Mouse (Mus musculus) liver, adult 2 months (tissue): ENCODE measurements around the gene Acot3. TPM values are rescaled to one million over a fixed set of nuclear protein-coding genes. Genes with fewer than 3 reads are reported as not detected.
"Not testable (repeated sequence)": the region's sequence is repeated elsewhere in the genome, so short reads cannot be mapped to it uniquely, and the experiment has no call there.

Experiments
- DNase-seq: peaks from one replicate; pipeline ENCODE4 v3.0.0-alpha.2; 2011; ENCODE audit warnings: low read depth, low spot score; ENCODE audit errors: extremely low read depth
- H3K27ac ChIP-seq: fragments of 200-500 bp; replicated peaks from 2 replicates; pipeline ENCODE4 v1.5.1; 2012; ENCODE audit warnings: low read depth, mild to moderate bottlenecking, control low read depth, inconsistent platforms, low read length; ENCODE audit not compliant: insufficient read depth
- H3K27me3 ChIP-seq: fragments of 200-500 bp; 2 replicates; pipeline ENCODE4 v1.6.1; 2012; ENCODE audit warnings: mild to moderate bottlenecking, moderate library complexity, low read length, inconsistent platforms; ENCODE audit not compliant: control insufficient read depth, insufficient read depth
- H3K36me3 ChIP-seq: fragments of 200-500 bp; 2 replicates; pipeline ENCODE4 v1.6.1; 2012; ENCODE audit warnings: low read length, inconsistent platforms; ENCODE audit not compliant: control insufficient read depth, insufficient read depth
- H3K4me1 ChIP-seq: fragments of 200-500 bp; 2 replicates; pipeline ENCODE4 v1.6.1; 2011; ENCODE audit warnings: low read length; ENCODE audit not compliant: control insufficient read depth, insufficient read depth
- H3K4me3 ChIP-seq: fragments of 200-500 bp; 2 replicates; pipeline ENCODE4 v1.5.1; 2011; ENCODE audit warnings: low read depth, mild to moderate bottlenecking, control low read depth, low read length, moderate library complexity; ENCODE audit not compliant: insufficient read depth
- H3K79me2 ChIP-seq: fragments of 200-500 bp; 2 replicates; pipeline ENCODE4 v1.6.1; 2012; ENCODE audit warnings: inconsistent platforms, mild to moderate bottlenecking, low read length, moderate library complexity; ENCODE audit not compliant: control insufficient read depth, insufficient read depth
- H3K9ac ChIP-seq: fragments of 200-500 bp; 2 replicates; pipeline ENCODE4 v1.6.1; 2012; ENCODE audit warnings: low read depth, mild to moderate bottlenecking, control low read depth, inconsistent platforms, low read length
- CTCF ChIP-seq: fragments of 200-500 bp; IDR thresholded peaks from 2 replicates; pipeline ENCODE4 v1.5.1; 2011; ENCODE audit warnings: low read depth, low read length, control low read depth
- POLR2A ChIP-seq: fragments of 200-500 bp; IDR thresholded peaks from 2 replicates; pipeline ENCODE4 v1.6.1; 2011; ENCODE audit warnings: low read length, control low read depth; ENCODE audit not compliant: insufficient read depth; ENCODE audit errors: extremely low read depth
- WGBS: fragments of 180-500 bp; shearing (Covaris S2); methylation state at CpG from one replicate; pipeline ENCODE4 v1.1.7; 2018; 5-methylcytosine and 5-hydroxymethylcytosine counted together
- polyA plus RNA-seq: library from polyadenylated mRNA; depleted of rRNA; stranded (reverse); fragments of >200 nt; gene quantifications from 2 replicates; pipeline ENCODE4 v1.2.3, GENCODE M21; 2012
- total RNA-seq: library from RNA; depleted of rRNA; stranded (reverse); fragments of >200 nt; gene quantifications from 2 replicates; pipeline ENCODE4 v1.2.3, GENCODE M21; 2014

The Acot3 gene
- total and polyA plus RNA-seq, 2 experiments: 33.7 to 58.2 TPM

DNA sequence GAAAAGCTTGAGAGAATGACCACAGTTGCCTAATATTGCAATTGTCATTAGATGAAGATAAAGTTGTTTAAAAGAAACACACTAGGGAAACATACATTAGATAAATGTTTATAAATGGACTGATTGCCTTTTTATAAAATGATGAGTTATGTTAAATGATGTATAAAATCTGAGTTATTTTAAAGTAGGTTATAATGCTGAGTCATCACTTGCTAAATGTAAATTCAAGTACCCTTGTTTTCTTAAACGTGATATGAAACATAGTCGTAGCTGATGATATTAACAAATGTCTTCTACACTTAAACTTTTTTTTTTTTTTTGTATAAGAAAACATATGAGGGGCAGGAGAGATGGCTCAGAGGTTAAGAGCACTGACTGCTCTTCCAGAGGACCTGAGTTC lies 11.9 kb downstream of the Acot3 start:
- Histone ChIP-seq H3K79me2 (no peaks in the 10 kb centered on the region), H3K4me1 (peaks cover 5% of the 10 kb centered on the region; the same call in 1 of the 2 replicates), H3K9ac (no peak overlapping the region), H3K27ac (no peak overlapping the region), H3K36me3 (no peaks in the 10 kb centered on the region), H3K27me3 (no peaks in the 10 kb centered on the region), H3K4me3 (no peak overlapping the region)
- WGBS: 82% methylated on average over 2 of the region's 2 CpGs
- TF ChIP-seq CTCF (no peak), POLR2A (no peak)
- no peak for DNase-seq

GRCm38 (mm10) chr12:84064621-84065020 lies 12.7 kb downstream of the Acot3 start:
- Histone ChIP-seq H3K36me3 (no peaks in the 10 kb centered on the region), H3K4me1 (peaks cover 11% of the 10 kb centered on the region), H3K9ac (no peak overlapping the region), H3K4me3 (no peak overlapping the region), H3K79me2 (no peaks in the 10 kb centered on the region), H3K27ac (no peak overlapping the region), H3K27me3 (0 out of 2 replicates have a peak, but pooled peaks cover 3% of the 10 kb centered on the region)
- TF ChIP-seq CTCF: no peak
- TF ChIP-seq POLR2A: no peak
- WGBS: 56% methylated on average over 8 of the region's 8 CpGs
- DNase-seq: peak; percentile 73

GRCm38 (mm10) chr12:84067752-84068151 lies 15.8 kb downstream of the Acot3 start:
- 92% methylated on average over 4 of the region's 4 CpGs for WGBS
- no peaks in the 10 kb centered on the region for H3K79me2 ChIP-seq
- TF ChIP-seq POLR2A (no peak), CTCF (no peak)
- H3K9ac ChIP-seq: no peak overlapping the region
- 0 out of 2 replicates have a peak, but pooled peaks cover 3% of the 10 kb centered on the region for H3K27me3 ChIP-seq
- DNase-seq: no peak
- no peak overlapping the region for H3K27ac ChIP-seq
- no peak overlapping the region for H3K4me3 ChIP-seq
- H3K4me1 ChIP-seq: peaks cover 11% of the 10 kb centered on the region
- no peaks in the 10 kb centered on the region for H3K36me3 ChIP-seq

- Histone ChIP-seq H3K79me2 (no peaks in the 10 kb centered on the region), H3K9ac (no peak overlapping the region), H3K36me3 (no peaks in the 10 kb centered on the region), H3K27me3 (0 out of 2 replicates have a peak, but pooled peaks cover 3% of the 10 kb centered on the region), H3K27ac (no peak overlapping the region), H3K4me1 (peaks cover 11% of the 10 kb centered on the region), H3K4me3 (no peak overlapping the region)
- 77% methylated on average over 8 of the region's 8 CpGs for WGBS
- DNase-seq: no peak
- TF ChIP-seq CTCF: no peak
- no peak for TF ChIP-seq POLR2A
Measured at GRCm38 (mm10) chr12:84068296-84068695, 16.4 kb downstream of the Acot3 start.

DNA sequence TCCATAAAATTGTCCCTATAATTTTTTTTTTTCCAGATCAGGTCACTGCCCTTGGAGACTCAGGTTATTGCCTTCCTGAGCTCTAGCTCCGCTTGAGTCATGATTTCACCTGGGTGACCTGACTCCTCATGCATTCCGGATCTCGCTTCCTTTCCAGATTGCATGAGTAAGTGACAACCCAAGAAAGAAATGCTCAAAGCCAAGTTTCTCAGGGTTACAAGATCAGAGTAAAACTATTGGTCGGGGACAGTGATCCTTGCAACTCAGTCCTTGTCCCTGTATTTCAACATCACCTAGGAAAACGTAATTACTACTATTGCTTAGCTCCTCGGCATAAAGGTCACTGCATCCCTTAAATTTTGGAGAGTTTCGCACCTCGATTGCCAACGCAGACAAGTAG lies 17.0 kb downstream of the Acot3 start, which contains the start of gene Acot5:
Acot5 (plus strand) TSS at position 340 of the 400 bp plus-strand sequence.
- 0 out of 2 replicates have a peak, but pooled peaks cover 3% of the 10 kb centered on the region for H3K27me3 ChIP-seq
- no peak within 1 kb of the TSS for H3K9ac ChIP-seq
- H3K4me3 ChIP-seq: peak within 1 kb of the TSS; percentile 28; the same call in 1 of the 2 replicates
- DNase-seq: peak; percentile 76
- H3K79me2 ChIP-seq: no peaks in the 10 kb centered on the region
- TF ChIP-seq POLR2A: no peak
- no peak for TF ChIP-seq CTCF
- H3K27ac ChIP-seq: no peak within 1 kb of the TSS
- no peaks in the 10 kb centered on the region for H3K36me3 ChIP-seq
- 13% methylated on average over 9 of the region's 9 CpGs for WGBS
- H3K4me1 ChIP-seq: peaks cover 11% of the 10 kb centered on the region

DNA sequence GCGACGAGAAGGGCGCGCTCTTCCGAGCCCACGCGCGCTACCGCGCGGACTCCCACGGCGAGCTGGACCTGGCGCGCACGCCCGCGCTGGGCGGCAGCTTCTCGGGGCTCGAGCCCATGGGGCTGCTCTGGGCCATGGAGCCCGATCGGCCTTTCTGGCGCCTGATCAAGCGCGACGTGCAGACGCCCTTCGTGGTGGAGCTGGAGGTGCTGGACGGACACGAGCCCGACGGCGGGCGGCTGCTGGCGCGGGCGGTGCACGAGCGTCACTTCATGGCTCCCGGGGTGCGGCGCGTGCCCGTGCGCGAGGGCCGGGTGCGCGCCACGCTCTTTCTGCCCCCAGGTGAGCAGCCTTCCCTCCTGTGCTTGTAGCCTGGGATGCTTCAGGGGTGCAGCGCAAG lies 17.6 kb downstream of the Acot3 start:
- DNase-seq, H3K79me2 ChIP-seq, H3K9ac ChIP-seq, H3K27me3 ChIP-seq, H3K36me3 ChIP-seq, H3K27ac ChIP-seq: not testable (repeated sequence)
- 3% methylated on average over 50 of the region's 52 CpGs for WGBS
- peaks cover 11% of the 10 kb centered on the region for H3K4me1 ChIP-seq
- H3K4me3 ChIP-seq: peak overlapping the region; percentile 28; the same call in 1 of the 2 replicates
